Mouse (Mus musculus) MEL (cell line): ENCODE measurements around the gene Ttll11. TPM values are rescaled to one million over a fixed set of nuclear protein-coding genes. Genes with fewer than 3 reads are reported as not detected.

ENCODE experiments used
- DNase-seq: peaks from one replicate; pipeline ENCODE4 v3.0.0; 2011; ENCODE audit warnings: low read depth, low spot score
- H3K27ac ChIP-seq: 2 replicates; pipeline ENCODE4 v1.5.1; 2012; ENCODE audit warnings: low read depth, mild to moderate bottlenecking, control low read depth, low read length, moderate library complexity; ENCODE audit not compliant: control insufficient read depth
- H3K27me3 ChIP-seq, 2 experiments: fragments of 150-350 bp in 1 of 2; sonication (generic) in 1 of 2; 2 replicates each; pipeline ENCODE4 v1.6.1; 2012; ENCODE audit warnings: low read length in 2 of 2, mild to moderate bottlenecking in 2 of 2, improper control_type of control experiment in 1 of 2, moderate library complexity in 1 of 2; ENCODE audit not compliant: insufficient read depth in 2 of 2, control insufficient read depth in 1 of 2
- H3K36me3 ChIP-seq, 2 experiments: 2 replicates each; pipeline ENCODE4 v1.6.1; 2012 to 2014; ENCODE audit warnings: low read length in 2 of 2, improper control_type of control experiment in 1 of 2, inconsistent platforms in 1 of 2, mild to moderate bottlenecking in 1 of 2; ENCODE audit not compliant: insufficient read depth in 2 of 2, control insufficient read depth in 1 of 2
- H3K4me1 ChIP-seq, 2 experiments: fragments of 150-350 bp in 1 of 2; sonication (generic) in 1 of 2; 2 replicates each; pipeline ENCODE4 v1.6.1; 2012; ENCODE audit warnings: low read length in 2 of 2, improper control_type of control experiment in 1 of 2, mild to moderate bottlenecking in 1 of 2; ENCODE audit not compliant: insufficient read depth in 2 of 2, control insufficient read depth in 1 of 2
- H3K4me3 ChIP-seq, 2 experiments: fragments of 150-350 bp in 1 of 2; sonication (generic) in 1 of 2; 2 replicates each; pipeline ENCODE4 v1.5.1; 2012; ENCODE audit warnings: low read depth in 2 of 2, low read length in 2 of 2, mild to moderate bottlenecking in 2 of 2, moderate library complexity in 2 of 2, control low read depth in 1 of 2, improper control_type of control experiment in 1 of 2; ENCODE audit not compliant: control insufficient read depth in 1 of 2, insufficient read depth in 1 of 2
- H3K79me2 ChIP-seq: 2 replicates; pipeline ENCODE4 v1.6.1; 2012; ENCODE audit warnings: mild to moderate bottlenecking, low read length, moderate library complexity; ENCODE audit not compliant: control insufficient read depth, poor library complexity, insufficient read depth
- H3K9ac ChIP-seq: 2 replicates; pipeline ENCODE4 v1.6.1; 2012; ENCODE audit warnings: low read depth, mild to moderate bottlenecking, control low read depth, low read length, moderate library complexity; ENCODE audit not compliant: control insufficient read depth, poor library complexity, severe bottlenecking
- H3K9me3 ChIP-seq: fragments of 150-350 bp; sonication (generic); replicated peaks from 2 replicates; pipeline ENCODE4 v1.6.1; 2012; ENCODE audit warnings: mild to moderate bottlenecking, low read length, improper control_type of control experiment, moderate library complexity; ENCODE audit not compliant: insufficient read depth
- BHLHE40 ChIP-seq: IDR thresholded peaks from 2 replicates; pipeline ENCODE4 v1.6.1; 2012; ENCODE audit warnings: low read depth, mild to moderate bottlenecking, inconsistent platforms, low read length, improper control_type of control experiment, borderline replicate concordance
- CHD2 ChIP-seq: IDR thresholded peaks from 2 replicates; pipeline ENCODE4 v1.6.1; 2011; ENCODE audit warnings: low read length, improper control_type of control experiment
- E2F4 ChIP-seq: IDR thresholded peaks from 2 replicates; pipeline ENCODE4 v1.6.1; 2011; ENCODE audit warnings: low read depth, low read length, improper control_type of control experiment, borderline replicate concordance
- EP300 ChIP-seq, 2 experiments: IDR thresholded peaks; 2 replicates each; pipeline ENCODE4 v1.6.1; 2011; ENCODE audit warnings: improper control_type of control experiment in 2 of 2, low read length in 2 of 2, low read depth in 1 of 2, mild to moderate bottlenecking in 1 of 2
- GABPA ChIP-seq: IDR thresholded peaks from 2 replicates; pipeline ENCODE4 v1.6.1; 2012; ENCODE audit warnings: low read depth, mild to moderate bottlenecking, inconsistent platforms, low read length, improper control_type of control experiment, moderate library complexity
- GATA1 ChIP-seq: IDR thresholded peaks from 2 replicates; pipeline ENCODE4 v1.6.1; 2011; ENCODE audit warnings: low read depth, low read length, improper control_type of control experiment
- JUND ChIP-seq: IDR thresholded peaks from 2 replicates; pipeline ENCODE4 v1.6.1; 2011; ENCODE audit warnings: low read depth, mild to moderate bottlenecking, improper control_type of control experiment, low read length
- KAT2A ChIP-seq: conservative IDR thresholded peaks from 2 replicates; pipeline ENCODE4 v1.6.1; 2012; ENCODE audit warnings: low read depth, low read length, improper control_type of control experiment, inconsistent platforms
- MAFK ChIP-seq: IDR thresholded peaks from 2 replicates; pipeline ENCODE4 v1.6.1; 2011; ENCODE audit warnings: low read depth, mild to moderate bottlenecking, low read length, improper control_type of control experiment, borderline replicate concordance
- MAX ChIP-seq: IDR thresholded peaks from 2 replicates; pipeline ENCODE4 v1.6.1; 2011; ENCODE audit warnings: low read length, improper control_type of control experiment
- MYC ChIP-seq: IDR thresholded peaks from 2 replicates; pipeline ENCODE4 v1.6.1; 2011; ENCODE audit warnings: low read depth, mild to moderate bottlenecking, low read length, improper control_type of control experiment, moderate library complexity
- NRF1 ChIP-seq: IDR thresholded peaks from 2 replicates; pipeline ENCODE4 v1.6.1; 2014; ENCODE audit warnings: low read depth, mild to moderate bottlenecking, inconsistent platforms, low read length, improper control_type of control experiment, moderate library complexity; ENCODE audit not compliant: poor library complexity, insufficient read depth, severe bottlenecking
- POLR2A ChIP-seq, 2 experiments: IDR thresholded peaks; 2 replicates each; pipeline ENCODE4 v1.6.1; 2011 to 2012; ENCODE audit warnings: low read length in 2 of 2, mild to moderate bottlenecking in 2 of 2, control low read depth in 1 of 2, improper control_type of control experiment in 1 of 2, low read depth in 1 of 2, moderate library complexity in 1 of 2; ENCODE audit not compliant: control insufficient read depth in 1 of 2, insufficient read depth in 1 of 2, poor library complexity in 1 of 2
- RAD21 ChIP-seq: IDR thresholded peaks from 2 replicates; pipeline ENCODE4 v1.6.1; 2011; ENCODE audit warnings: mild to moderate bottlenecking, low read depth, low read length, improper control_type of control experiment
- SIN3A ChIP-seq: IDR thresholded peaks from 2 replicates; pipeline ENCODE4 v1.6.1; 2012; ENCODE audit warnings: low read length, improper control_type of control experiment, inconsistent platforms
- SMC3 ChIP-seq: IDR thresholded peaks from 2 replicates; pipeline ENCODE4 v1.6.1; 2011; ENCODE audit warnings: low read depth, low read length, improper control_type of control experiment
- TCF12 ChIP-seq: IDR thresholded peaks from 2 replicates; pipeline ENCODE4 v1.6.1; 2014; ENCODE audit warnings: low read depth, mild to moderate bottlenecking, inconsistent platforms, low read length, improper control_type of control experiment, moderate library complexity
- UBTF ChIP-seq: IDR thresholded peaks from 2 replicates; pipeline ENCODE4 v1.6.1; 2012; ENCODE audit warnings: low read depth, mild to moderate bottlenecking, inconsistent platforms, low read length, improper control_type of control experiment, moderate library complexity, borderline replicate concordance; ENCODE audit not compliant: insufficient read depth
- USF2 ChIP-seq, 2 experiments: IDR thresholded peaks; 2 replicates each; pipeline ENCODE4 v1.6.1; 2011 to 2012; ENCODE audit warnings: improper control_type of control experiment in 2 of 2, low read length in 2 of 2, borderline replicate concordance in 1 of 2, inconsistent platforms in 1 of 2, low read depth in 1 of 2, mild to moderate bottlenecking in 1 of 2; ENCODE audit not compliant: insufficient read depth in 1 of 2
- ZC3H11A ChIP-seq: IDR thresholded peaks from 2 replicates; pipeline ENCODE4 v1.6.1; 2012; ENCODE audit warnings: low read depth, mild to moderate bottlenecking, inconsistent platforms, low read length, improper control_type of control experiment
- ZKSCAN1 ChIP-seq: IDR thresholded peaks from 2 replicates; pipeline ENCODE4 v1.6.1; 2012; ENCODE audit warnings: low read depth, mild to moderate bottlenecking, inconsistent platforms, low read length, improper control_type of control experiment, moderate library complexity
- ZMIZ1 ChIP-seq: IDR thresholded peaks from 2 replicates; pipeline ENCODE4 v1.6.1; 2012; ENCODE audit warnings: low read depth, mild to moderate bottlenecking, inconsistent platforms, low read length, improper control_type of control experiment, moderate library complexity
- ZNF384 ChIP-seq: IDR thresholded peaks from 2 replicates; pipeline ENCODE4 v1.6.1; 2012; ENCODE audit warnings: low read depth, mild to moderate bottlenecking, inconsistent platforms, low read length, improper control_type of control experiment
- polyA plus RNA-seq, 2 experiments: library from polyadenylated mRNA; stranded (reverse) in 1 of 2; unstranded in 1 of 2; fragments of >175 nt in 1 of 2; fragments of >200 nt in 1 of 2; gene quantifications; 2 replicates each; pipeline versions ENCODE4 v1.2.1 to v1.2.4; 2012; ENCODE audit warnings: low replicate concordance in 2 of 2, low read depth in 1 of 2; ENCODE audit not compliant: insufficient read length in 2 of 2, insufficient read depth in 1 of 2, missing spikeins in 1 of 2
- total RNA-seq: library from RNA; depleted of rRNA; stranded (reverse); fragments of 300-350 nt; gene quantifications from 2 replicates; pipeline ENCODE4 v1.2.3, GENCODE M21; 2012

The Ttll11 gene
- total and polyA plus RNA-seq, 3 experiments, result 1.2 to 2.5 TPM; not detected in 1

DNA sequence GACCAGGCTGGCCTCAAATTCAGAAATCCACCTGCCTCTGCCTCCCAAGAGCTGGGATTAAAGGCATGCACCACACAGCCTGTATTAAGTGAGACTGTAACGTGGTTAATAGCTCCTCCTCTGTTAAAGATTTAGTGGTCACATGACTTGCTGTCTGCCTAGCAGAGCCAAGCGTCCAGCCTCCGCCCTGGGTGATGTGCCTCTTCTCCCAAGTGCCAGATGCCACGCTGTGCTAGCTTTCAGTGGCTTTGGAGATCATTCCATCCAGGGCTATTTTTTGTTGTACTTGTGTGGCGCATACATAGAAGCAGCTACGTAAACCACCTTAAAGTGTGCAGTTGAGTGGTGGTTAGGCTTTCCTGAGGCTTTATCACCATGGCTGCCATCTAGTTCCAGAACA is 180.6 kb downstream of the Ttll11 start:
- Histone ChIP-seq H3K4me1 (no peaks in the 10 kb centered on the region), H3K9me3 (no peaks in the 10 kb centered on the region)
- no peak for DNase-seq
- TF ChIP-seq CHD2, result no peak
- no peak for TF ChIP-seq GATA1
- no peak for TF ChIP-seq MAFK
- no peak for TF ChIP-seq POLR2A (IDR thresholded peaks at IDR 0.05; ENCODE audit: control insufficient read depth in 1 of 2, insufficient read depth in 1 of 2, low read depth in 1 of 2, low read length in 2 of 2, poor library complexity in 1 of 2)
- no peak for TF ChIP-seq ZNF384
- TF ChIP-seq EP300 (IDR thresholded peaks at IDR 0.05; ENCODE audit: low read depth in 1 of 2, low read length in 2 of 2), result no peak
- no peak for TF ChIP-seq E2F4
- no peak for TF ChIP-seq ZC3H11A
- no peak for TF ChIP-seq ZMIZ1
- no peak for TF ChIP-seq UBTF
- no peak for TF ChIP-seq NRF1
- TF ChIP-seq RAD21, result no peak
- TF ChIP-seq, all 39 proteins: peak for 0
- H3K79me2 ChIP-seq, result no peaks in the 10 kb centered on the region
- no peaks in the 10 kb centered on the region for H3K36me3 ChIP-seq
- H3K9ac ChIP-seq, result no peak overlapping the region
- H3K27ac ChIP-seq, result no peak overlapping the region
- no peaks in the 10 kb centered on the region for H3K27me3 ChIP-seq
- H3K4me3 ChIP-seq, result no peak overlapping the region

DNA sequence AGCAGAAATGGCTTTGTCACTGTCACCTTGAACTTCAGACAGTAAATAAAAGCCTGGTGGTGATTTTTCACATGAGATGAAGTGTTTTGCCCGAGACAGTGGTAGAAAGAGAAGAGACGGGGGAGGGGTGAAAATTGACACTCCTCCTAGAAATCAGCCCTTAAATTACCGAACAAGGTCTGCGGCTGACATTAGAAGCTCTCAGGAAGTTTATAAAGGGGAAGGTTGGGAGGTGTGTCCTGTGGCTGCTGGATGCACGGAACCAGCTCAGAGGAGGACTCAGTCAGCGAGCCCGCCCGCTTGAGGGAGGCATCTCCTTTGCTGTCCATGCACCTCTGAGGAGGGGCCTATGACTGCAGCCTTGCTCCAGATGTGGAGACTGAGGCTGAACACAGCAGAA is 181.7 kb downstream of the Ttll11 start:
- H3K79me2 ChIP-seq, result no peaks in the 10 kb centered on the region
- DNase-seq, result no peak
- TF ChIP-seq SIN3A (no peak), ZKSCAN1 (no peak), E2F4 (no peak), ZNF384 (no peak), MYC (no peak), TCF12 (no peak), MAX (no peak), MAFK (no peak), USF2 (IDR thresholded peaks at IDR 0.05; ENCODE audit: borderline replicate concordance in 1 of 2, insufficient read depth in 1 of 2, low read depth in 1 of 2, low read length in 2 of 2) (no peak), GABPA (no peak), KAT2A (no peak), JUND (no peak), ZC3H11A (no peak), CHD2 (no peak), BHLHE40 (no peak), SMC3 (no peak), POLR2A (IDR thresholded peaks at IDR 0.05; ENCODE audit: control insufficient read depth in 1 of 2, insufficient read depth in 1 of 2, low read depth in 1 of 2, low read length in 2 of 2, poor library complexity in 1 of 2) (no peak)
- H3K27me3 ChIP-seq, result no peaks in the 10 kb centered on the region
- no peak overlapping the region for H3K4me3 ChIP-seq
- no peaks in the 10 kb centered on the region for H3K4me1 ChIP-seq
- H3K9me3 ChIP-seq, result no peaks in the 10 kb centered on the region
- no peak overlapping the region for H3K27ac ChIP-seq
- no peaks in the 10 kb centered on the region for H3K36me3 ChIP-seq
- H3K9ac ChIP-seq, result no peak overlapping the region
